Mouse (Mus musculus): ENCODE results near the gene Gm1043.

The Gm1043 gene

DNA sequence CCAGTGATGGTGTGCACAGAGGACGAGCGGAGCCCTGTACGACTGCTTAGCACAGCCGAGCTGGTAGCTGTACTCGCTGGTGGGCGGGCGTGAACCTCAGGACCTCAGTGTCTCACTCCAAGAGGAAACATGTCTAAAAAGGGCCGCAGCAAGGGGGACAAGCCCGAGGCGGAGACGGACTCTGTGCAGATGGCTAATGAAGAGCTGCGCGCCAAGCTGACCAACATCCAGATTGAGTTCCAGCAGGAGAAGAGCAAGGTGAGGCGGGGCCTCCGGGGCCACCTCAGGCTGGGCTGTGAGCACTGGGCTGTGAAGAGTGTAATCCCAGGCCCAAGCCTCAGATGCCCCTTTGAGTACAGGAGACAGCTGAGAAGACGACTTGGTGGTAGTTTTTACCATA lies at the start of gene Gm1043:
Gene Gm1043, plus strand, starts transcription at position 130 of the 400 bp plus-strand sequence.
- in situ Hi-C loops (cut with MseI, MboI): no loop called here

DNA sequence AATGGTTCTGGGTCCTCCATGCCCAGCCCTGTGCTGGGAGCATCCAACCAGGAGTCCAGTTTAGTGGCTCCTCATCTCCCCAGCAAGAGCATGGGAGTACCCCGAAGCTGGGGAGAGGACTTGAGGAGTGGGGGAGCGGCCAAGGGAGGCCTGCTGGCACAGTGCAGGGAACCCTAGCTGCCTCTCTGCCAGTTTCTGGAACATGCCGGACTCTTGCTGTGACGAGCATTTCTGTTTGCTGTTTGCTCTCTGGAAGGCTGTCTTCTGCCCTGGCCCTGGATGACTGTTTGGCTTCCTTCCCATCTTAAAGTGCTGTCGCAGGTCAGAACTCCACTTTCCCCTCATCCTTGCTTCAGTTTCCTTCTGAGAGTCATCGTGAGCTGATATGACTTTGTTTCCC lies 49.3 kb upstream of the Gm1043 start:
- in situ Hi-C loops (cut with MseI, MboI): no loop called here

DNA sequence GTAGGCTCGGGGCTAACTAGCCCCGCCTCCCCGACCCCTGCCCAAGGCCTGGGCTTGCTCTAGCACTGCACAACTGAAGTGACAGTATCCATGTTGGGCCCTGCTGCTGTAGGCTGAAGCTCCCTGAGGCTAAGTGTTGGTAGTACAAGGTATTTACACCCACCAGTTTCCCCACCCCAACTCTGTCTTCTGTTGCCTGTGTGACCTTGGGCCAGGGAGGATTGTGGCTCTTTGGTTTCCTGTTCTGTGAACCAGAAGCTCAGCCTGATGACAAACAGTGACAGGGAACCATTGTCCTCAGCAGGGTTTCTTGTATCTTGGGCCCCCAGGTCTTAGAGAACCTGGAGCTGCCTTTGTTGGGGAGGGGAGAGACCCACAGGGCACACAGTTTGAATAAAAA lies 48.3 kb upstream of the Gm1043 start:
- in situ Hi-C loops (cut with MseI, MboI): no loop called here

- in situ Hi-C loops (cut with MseI, MboI): no loop called here
Measured at GRCm38 (mm10) chr5:37039908-37040307, 45.3 kb upstream of the Gm1043 start.

- in situ Hi-C loops (cut with MseI, MboI): no loop called here
Measured at GRCm38 (mm10) chr5:37040711-37041110, 44.5 kb upstream of the Gm1043 start.

GRCm38 (mm10) chr5:37041651-37042050 lies 43.5 kb upstream of the Gm1043 start:
- in situ Hi-C loops (cut with MseI, MboI): no loop called here

- in situ Hi-C loops (cut with MseI, MboI): no loop called here
Measured at GRCm38 (mm10) chr5:37042934-37043333, 42.2 kb upstream of the Gm1043 start.

- in situ Hi-C loops (cut with MseI, MboI): no loop called here
Measured at GRCm38 (mm10) chr5:37044793-37045192, 40.4 kb upstream of the Gm1043 start.

DNA sequence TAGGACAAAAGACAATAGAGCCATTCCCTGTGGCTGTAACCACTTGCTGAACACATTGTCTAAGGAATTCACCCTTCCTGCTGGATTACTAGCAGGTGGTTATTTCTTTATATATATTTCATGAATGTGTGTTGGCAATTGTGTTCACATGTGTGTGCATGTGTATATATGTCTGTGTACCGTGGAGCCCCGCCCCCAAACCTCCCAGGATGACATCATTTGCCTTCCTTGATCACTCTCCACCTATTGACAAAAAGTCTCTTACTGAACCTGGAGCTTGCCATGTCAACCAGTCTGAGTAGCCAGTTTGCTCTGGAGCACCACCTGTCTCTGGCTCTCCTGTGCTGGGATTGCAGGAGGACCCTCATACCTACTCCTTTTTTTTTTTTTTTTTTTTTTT lies 39.6 kb upstream of the Gm1043 start:
- in situ Hi-C loops (cut with MseI, MboI): no loop called here

- in situ Hi-C loops (cut with MseI, MboI): no loop called here
Measured at GRCm38 (mm10) chr5:37046791-37047190, 38.4 kb upstream of the Gm1043 start.

DNA sequence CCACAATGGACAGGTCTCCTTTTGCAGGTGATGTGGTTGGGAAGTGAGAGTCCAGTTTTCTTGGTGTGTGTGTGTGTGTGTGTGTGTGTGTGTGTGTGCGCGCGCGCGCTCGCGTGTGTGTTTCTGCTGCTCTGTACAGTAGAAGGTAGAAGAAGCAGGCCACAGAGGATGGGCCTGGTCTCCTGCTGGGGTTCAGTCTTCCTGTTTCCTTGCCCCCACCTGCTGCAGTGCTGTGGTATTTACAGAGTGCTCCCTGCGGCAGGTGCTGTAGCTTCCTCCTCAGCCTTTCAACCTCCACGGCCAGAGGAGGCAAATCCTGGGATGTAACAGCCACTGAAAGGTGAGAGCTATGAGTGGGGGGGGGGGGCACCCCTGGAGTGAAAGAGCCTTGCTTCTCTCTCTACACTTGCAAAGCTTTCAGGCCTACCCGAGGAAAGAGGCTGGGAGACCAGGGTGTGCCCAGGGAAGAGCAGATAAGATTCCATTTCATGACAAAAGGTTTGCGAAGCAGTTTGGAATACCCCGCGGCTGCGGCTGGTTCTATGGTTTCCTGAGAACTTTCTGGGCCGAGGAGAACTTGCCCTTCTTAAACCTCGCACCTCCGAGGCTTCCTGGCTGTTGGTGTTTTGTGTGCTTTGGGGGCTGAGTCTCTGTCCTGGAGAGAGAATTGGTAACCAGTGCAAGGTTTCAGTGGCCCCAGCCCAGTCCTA lies 37.8 kb upstream of the Gm1043 start:
- in situ Hi-C loops (cut with MseI, MboI): no loop called here

GRCm38 (mm10) chr5:37047992-37048391 lies 37.2 kb upstream of the Gm1043 start:
- in situ Hi-C loops (cut with MseI, MboI): no loop called here

- in situ Hi-C loops (cut with MseI, MboI): no loop called here
Measured at GRCm38 (mm10) chr5:37049111-37049510, 36.1 kb upstream of the Gm1043 start.

DNA sequence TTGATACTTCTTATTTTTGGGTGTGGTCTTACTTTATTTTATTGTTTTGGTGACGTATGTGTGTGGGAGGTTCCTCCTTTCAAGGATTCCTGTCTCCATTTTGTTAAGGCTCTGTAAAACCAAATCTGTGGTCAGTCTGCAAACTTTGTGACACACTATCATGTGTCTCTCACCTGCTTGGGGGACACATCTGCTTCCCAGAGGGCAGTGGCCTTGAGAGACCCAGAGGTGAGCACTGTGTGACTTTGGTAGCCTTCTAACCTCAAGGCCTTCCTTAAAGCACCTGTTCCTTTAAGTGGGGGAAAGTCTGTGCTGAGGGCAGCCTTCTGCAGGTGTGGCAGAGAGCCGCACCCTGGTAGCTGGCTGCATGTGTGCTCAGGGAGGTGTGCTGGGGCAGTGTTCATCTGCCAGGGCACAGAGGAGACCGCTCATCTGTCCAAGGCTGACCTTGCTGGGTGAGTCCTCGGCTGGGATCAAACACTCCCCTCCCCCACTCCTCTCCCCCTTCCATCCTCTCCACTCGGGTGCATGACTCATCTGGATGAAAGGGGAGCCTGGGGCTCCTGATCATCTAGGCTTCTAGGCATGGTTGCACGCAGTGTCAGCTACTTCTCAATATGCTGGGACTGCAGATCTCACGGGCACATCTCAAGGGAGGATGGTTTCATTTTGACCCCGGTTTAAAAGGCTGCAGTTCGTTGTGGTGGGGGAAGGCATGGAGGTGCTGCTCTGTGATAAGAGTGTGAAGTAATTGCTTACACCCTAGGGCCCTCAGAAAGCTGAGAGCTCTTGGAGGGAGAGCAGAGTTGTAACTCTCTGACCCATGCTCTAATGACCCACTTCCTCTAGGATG lies 34.4 kb upstream of the Gm1043 start:
- in situ Hi-C loops (cut with MseI, MboI): no loop called here

DNA sequence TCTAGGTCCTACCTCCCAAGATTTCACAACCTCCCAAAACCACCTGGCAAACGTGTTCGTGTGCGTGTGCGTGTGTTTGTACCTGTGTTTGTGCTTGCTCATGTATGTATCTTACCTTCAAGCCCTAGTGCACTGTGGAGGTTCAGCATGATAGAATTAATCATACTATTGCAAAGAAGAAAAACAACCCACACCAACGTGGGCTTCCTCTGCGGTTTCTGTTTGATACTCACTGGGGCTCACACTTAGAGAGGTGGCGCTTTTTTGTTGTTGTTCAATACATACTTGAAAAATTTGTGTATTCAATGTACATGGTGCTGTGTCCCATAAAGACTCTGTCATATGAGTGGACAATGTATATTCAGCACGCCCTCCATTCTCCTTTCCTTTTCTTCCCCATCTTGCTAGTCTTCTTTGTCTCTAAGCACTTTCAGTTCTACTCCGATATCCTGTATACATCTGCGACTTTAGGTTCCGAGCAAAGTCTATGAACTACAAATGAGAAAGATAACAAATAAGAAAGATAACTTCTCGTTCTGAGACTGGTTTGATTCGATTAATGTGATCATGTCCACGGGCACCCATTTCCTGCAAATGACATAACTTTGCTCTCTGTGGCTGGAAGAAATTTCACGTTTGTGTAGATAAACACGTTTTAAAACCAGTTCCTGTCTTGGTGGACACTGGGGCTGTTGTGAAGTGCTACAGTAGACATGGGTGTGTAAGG lies 33.6 kb upstream of the Gm1043 start:
- in situ Hi-C loops (cut with MseI, MboI): no loop called here

GRCm38 (mm10) chr5:37052846-37053245 lies 32.3 kb upstream of the Gm1043 start:
- in situ Hi-C loops (cut with MseI, MboI): no loop called here

DNA sequence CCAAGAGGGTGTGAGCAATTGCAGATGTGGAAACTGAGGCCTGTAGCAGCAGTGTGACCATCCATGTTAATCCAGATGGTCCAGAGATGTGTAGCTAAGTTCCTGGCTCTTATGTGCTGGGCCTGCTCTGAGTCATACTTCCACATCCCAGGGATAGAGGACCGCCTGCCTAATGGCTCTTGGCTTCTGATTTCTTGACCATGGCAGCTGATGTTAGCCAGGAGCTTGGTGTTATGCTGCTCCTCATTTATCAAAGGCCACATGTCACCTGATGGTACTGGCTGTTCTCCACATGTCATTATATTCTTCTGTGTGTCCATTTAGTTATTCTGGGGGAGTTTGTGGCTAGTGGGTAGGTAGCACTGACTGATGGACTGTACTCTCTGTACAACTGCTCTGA lies 29.4 kb upstream of the Gm1043 start:
- in situ Hi-C loops (cut with MseI, MboI): no loop called here

GRCm38 (mm10) chr5:37056471-37056870 lies 28.7 kb upstream of the Gm1043 start:
- in situ Hi-C loops (cut with MseI, MboI): no loop called here

- in situ Hi-C loops (cut with MseI, MboI): no loop called here
Measured at GRCm38 (mm10) chr5:37061612-37062011, 23.6 kb upstream of the Gm1043 start.

- in situ Hi-C loops (cut with MseI, MboI): no loop called here
Measured at GRCm38 (mm10) chr5:37064454-37065449, 20.4 kb upstream of the Gm1043 start.

All from mouse trophoblast stem cell (cell line).